Mouse (Mus musculus): ENCODE measurements around the gene Bud23.

- no peak for TF ChIP-seq CTCF (IDR thresholded peaks at IDR 0.05; ENCODE audit: control insufficient read depth, insufficient read depth, insufficient read length)
- no peak for TF ChIP-seq MYOG (IDR thresholded peaks at IDR 0.05; ENCODE audit: control insufficient read depth, extremely low read depth, insufficient read length)
These were observed 29.0 kb downstream of the Bud23 start for GRCm38 (mm10) chr5:135035608-135036359.

All from C2C12 (cell line).